Comparison of ENCODE assay signal across 16 mouse cellular contexts in the genomic region with DNA sequence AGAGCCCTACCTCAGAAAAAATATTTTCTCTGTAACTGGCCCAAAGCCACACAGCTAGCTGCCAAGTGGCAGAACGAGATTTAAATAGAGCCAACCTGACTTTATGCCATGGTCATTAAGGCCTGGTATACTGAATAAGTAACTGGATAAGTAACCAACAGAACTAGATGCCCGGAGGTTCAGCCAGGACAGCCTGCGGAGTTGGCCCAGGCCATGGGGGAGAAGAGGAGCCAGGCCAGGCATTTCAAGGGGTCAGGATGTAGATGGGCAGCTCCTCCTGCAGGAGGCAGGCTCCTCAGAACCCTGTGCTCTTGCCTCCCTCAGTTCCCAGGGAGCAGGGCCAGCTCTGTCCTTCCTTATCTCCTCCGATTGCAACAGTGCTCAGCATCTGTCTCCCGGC. TPM values are rescaled to one million over a fixed set of nuclear protein-coding genes. Genes with fewer than 3 reads are reported as not detected.
DNase-seq lines count a peak whose midpoint lies in the region; ATAC-seq and TF ChIP-seq lines count a peak whose summit lies in the region.
"Had no signal": no experiment of that assay in that cellular context is flagged by ENCODE, and none has a peak within 500 bp of the region (broad histone marks: within the 10 kb centered on the region; RNA-seq: fewer than 3 reads in every experiment).

No protein-coding gene starts in this region.

- peak; percentile 58 for DNase-seq in adrenal gland, postnatal 14 days
- no peak for DNase-seq in adrenal gland, adult 8-10 months
- DNase-seq in hindbrain, postnatal 0 days (ENCODE audit: low spot score): no peak
- peak; percentile 16 for DNase-seq in adrenal gland, postnatal 25 days
- DNase-seq in kidney, postnatal 14 days: peak; percentile 58
- no peak for DNase-seq in spleen, adult 12 weeks (ENCODE audit: low spot score)
- DNase-seq in thymus, postnatal 25 days: no peak
- DNase-seq: right cerebral cortex, postnatal 14 days; thymus, adult 2 months had no signal

- H3K9me3 ChIP-seq in hindbrain, postnatal 0 days (ENCODE audit: low read length): no peaks in the 10 kb centered on the region
- no peaks in the 10 kb centered on the region for H3K9me3 ChIP-seq in hindbrain, embryonic 16.5 days (ENCODE audit: control insufficient read depth, low read length)
- H3K9me3 ChIP-seq: G1E; liver, embryonic 15.5 days; neural tube, embryonic 12.5 days had no signal

- no peaks in the 10 kb centered on the region for H3K4me1 ChIP-seq in hindbrain, postnatal 0 days (ENCODE audit: insufficient read depth, low read length)
- no peaks in the 10 kb centered on the region for H3K4me1 ChIP-seq in hindbrain, embryonic 16.5 days (ENCODE audit: control insufficient read depth, insufficient read depth, low read depth, low read length)
- H3K4me1 ChIP-seq: neural tube, embryonic 12.5 days had no signal

- no peak overlapping the region for H3K27ac ChIP-seq in hindbrain, postnatal 0 days
- no peak overlapping the region for H3K27ac ChIP-seq in hindbrain, embryonic 16.5 days (ENCODE audit: low read depth, low read length)
- H3K27ac ChIP-seq: hindbrain, embryonic 14.5 days; liver, embryonic 15.5 days; neural tube, embryonic 12.5 days had no signal

- H3K9ac ChIP-seq in hindbrain, postnatal 0 days (replicated peaks; ENCODE audit: low read length): no peak overlapping the region
- H3K9ac ChIP-seq in hindbrain, embryonic 16.5 days (ENCODE audit: low read depth, low read length): no peak overlapping the region
- H3K9ac ChIP-seq: hindbrain, embryonic 14.5 days; liver, embryonic 15.5 days; neural tube, embryonic 12.5 days had no signal

- no peaks in the 10 kb centered on the region for H3K27me3 ChIP-seq in hindbrain, postnatal 0 days (ENCODE audit: insufficient read depth, low read length)
- H3K27me3 ChIP-seq in hindbrain, embryonic 16.5 days (replicated peaks; ENCODE audit: control insufficient read depth, insufficient read depth, low read length): no peaks in the 10 kb centered on the region
- H3K27me3 ChIP-seq: neural tube, embryonic 12.5 days had no signal

- ATAC-seq in hindbrain, postnatal 0 days: no peak
- no peak for ATAC-seq in hindbrain, embryonic 16.5 days
- ATAC-seq: activated CD4-positive, CD25-positive, alpha-beta regulatory T cell, adult 4 months had no signal

- H3K4me3 ChIP-seq in hindbrain, postnatal 0 days (ENCODE audit: low read length): no peak overlapping the region
- no peak overlapping the region for H3K4me3 ChIP-seq in hindbrain, embryonic 16.5 days (ENCODE audit: low read length)
- H3K4me3 ChIP-seq: liver, embryonic 15.5 days; megakaryocyte, embryonic 14.5 days; neural tube, embryonic 12.5 days had no signal

- H3K4me2 ChIP-seq in hindbrain, postnatal 0 days (ENCODE audit: low read depth, low read length): no peak overlapping the region
- H3K4me2 ChIP-seq in hindbrain, embryonic 16.5 days (ENCODE audit: low read length): no peak overlapping the region
- H3K4me2 ChIP-seq: hindbrain, embryonic 14.5 days; liver, embryonic 15.5 days; neural tube, embryonic 12.5 days had no signal

- WGBS in hindbrain, postnatal 0 days: 56% methylated on average over 5 of the region's 5 CpGs
- WGBS in hindbrain, embryonic 16.5 days: 79% methylated on average over 5 of the region's 5 CpGs

- H3K36me3 ChIP-seq in hindbrain, postnatal 0 days (ENCODE audit: insufficient read depth, low read length): no peaks in the 10 kb centered on the region
- H3K36me3 ChIP-seq in hindbrain, embryonic 16.5 days (ENCODE audit: control insufficient read depth, insufficient read depth, low read length): no peaks in the 10 kb centered on the region
- H3K36me3 ChIP-seq: G1E; liver, embryonic 15.5 days; neural tube, embryonic 12.5 days had no signal

- TF ChIP-seq CTCF in hindbrain, postnatal 0 days (IDR thresholded peaks at IDR 0.05; ENCODE audit: low read depth): peak; percentile 27

RNA-seq across cellular contexts. Expression of gene Klhl36, which starts 6.4 kb away (rescaled TPM):
- total RNA-seq in adrenal gland, postnatal 14 days (2021): 6.6 and 10.0 TPM in 2 replicates
- total RNA-seq in adrenal gland, adult 8-10 months (2022): 10 to 100 TPM in 3 of 4 experiments, 1 to 10 TPM in 1; 8.4 to 13.8 (median 11.8) TPM
- 36.6 and 37.3 TPM in 2 replicates for total RNA-seq in hindbrain, postnatal 0 days (2014; rRNA removed)
- polyA plus RNA-seq in hindbrain, postnatal 0 days (2015; fragmentation: Nextera tagmentation; extraction: Ambion mirVana): 20.6 and 22.0 TPM in 2 replicates
- 20.3 and 20.5 TPM in 2 replicates for polyA plus RNA-seq in hindbrain, embryonic 16.5 days (2015; fragmentation: Nextera tagmentation; extraction: Ambion mirVana)
- total RNA-seq in adrenal gland, postnatal 25 days (2021): 6.9 and 13.5 TPM in 2 replicates

RNA-seq across cellular contexts. Expression of gene Cotl1, which starts 15.3 kb away (rescaled TPM):
- 56.9 and 79.0 TPM in 2 replicates for total RNA-seq in adrenal gland, postnatal 14 days (2021)
- 10 to 100 TPM; 38.1 to 64.0 (median 54.4) TPM for total RNA-seq in adrenal gland, adult 8-10 months (2022)
- total RNA-seq in hindbrain, postnatal 0 days (2014; rRNA removed): 263 and 269 TPM in 2 replicates
- polyA plus RNA-seq in hindbrain, postnatal 0 days (2015; fragmentation: Nextera tagmentation; extraction: Ambion mirVana): 85.4 and 87.8 TPM in 2 replicates
- polyA plus RNA-seq in hindbrain, embryonic 16.5 days (2015; fragmentation: Nextera tagmentation; extraction: Ambion mirVana): 112 and 127 TPM in 2 replicates
- total RNA-seq in adrenal gland, postnatal 25 days (2021): 38.3 and 40.8 TPM in 2 replicates

RNA-seq across cellular contexts. Expression of gene Usp10, which starts 54.5 kb away (rescaled TPM):
- 103 and 109 TPM in 2 replicates for total RNA-seq in adrenal gland, postnatal 14 days (2021)
- total RNA-seq in adrenal gland, adult 8-10 months (2022): 100 to 1,000 TPM in 3 of 4 experiments, 10 to 100 TPM in 1; 88.6 to 130 (median 113) TPM
- 88.5 and 91.1 TPM in 2 replicates for total RNA-seq in hindbrain, postnatal 0 days (2014; rRNA removed)
- polyA plus RNA-seq in hindbrain, postnatal 0 days (2015; fragmentation: Nextera tagmentation; extraction: Ambion mirVana): 89.0 and 94.2 TPM in 2 replicates
- polyA plus RNA-seq in hindbrain, embryonic 16.5 days (2015; fragmentation: Nextera tagmentation; extraction: Ambion mirVana): 120 and 152 TPM in 2 replicates
- total RNA-seq in adrenal gland, postnatal 25 days (2021): 110 and 153 TPM in 2 replicates

RNA-seq across cellular contexts. Expression of gene Gm20388, which starts 55.0 kb away (rescaled TPM):
- 4.6 and 17.6 TPM in 2 replicates for total RNA-seq in adrenal gland, postnatal 14 days (2021)
- 10 to 100 TPM in 1 of 4 experiments, 1 to 10 TPM in 3; 1.7 to 16.9 (median 5.8) TPM for total RNA-seq in adrenal gland, adult 8-10 months (2022)
- 58.0 and 71.3 TPM in 2 replicates for total RNA-seq in hindbrain, postnatal 0 days (2014; rRNA removed)
- not detected in 2 replicates for polyA plus RNA-seq in hindbrain, postnatal 0 days (2015; fragmentation: Nextera tagmentation; extraction: Ambion mirVana)
- 9.8 and 12.4 TPM in 2 replicates for polyA plus RNA-seq in hindbrain, embryonic 16.5 days (2015; fragmentation: Nextera tagmentation; extraction: Ambion mirVana)
- total RNA-seq in adrenal gland, postnatal 25 days (2021): 3.6 and 27.1 TPM in 2 replicates
- polyA plus RNA-seq: hindbrain, embryonic 14.5 days; liver, embryonic 15.5 days; neural tube, embryonic 12.5 days had no signal

Comparison
In these comparisons a context has a peak if more than half of its experiments do, and no peak if none do; other contexts are left out.
1. DNase-seq: peak in adrenal gland, postnatal 14 days (single experiment), adrenal gland, postnatal 25 days (single experiment) and kidney, postnatal 14 days (single experiment); none in adrenal gland, adult 8-10 months (single experiment), hindbrain, postnatal 0 days (single experiment), spleen, adult 12 weeks (single experiment) and thymus, postnatal 25 days (single experiment).